Mouse (Mus musculus) embryo, embryonic 10.5 days (tissue): Measurements from ENCODE around the gene Cd247.

Source experiments
- DNase-seq: peaks from one replicate; pipeline ENCODE4 v3.0.0-alpha.2; 2015; ENCODE audit warnings: low spot score

The Cd247 gene

DNA sequence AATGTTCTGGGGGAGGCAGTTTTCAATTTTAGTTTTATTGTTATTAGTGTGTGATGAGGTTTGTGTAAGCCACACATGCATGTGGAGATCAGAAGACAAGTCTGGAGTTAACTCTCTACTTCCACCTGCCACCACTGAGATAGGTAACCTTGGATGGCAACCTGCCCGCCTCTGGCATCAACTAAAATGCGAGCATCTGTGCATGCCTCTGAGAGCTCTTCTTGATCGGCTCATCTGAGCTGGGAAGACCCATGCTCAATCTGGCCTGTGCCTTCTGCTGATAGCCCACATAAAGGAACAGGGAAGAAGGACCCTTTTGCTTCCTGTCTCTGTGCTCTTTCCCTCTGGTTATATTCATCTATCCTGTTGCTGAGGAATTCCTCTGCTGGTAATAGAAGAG lies 121.0 kb downstream of the Cd247 start:
- DNase-seq = no peak

DNA sequence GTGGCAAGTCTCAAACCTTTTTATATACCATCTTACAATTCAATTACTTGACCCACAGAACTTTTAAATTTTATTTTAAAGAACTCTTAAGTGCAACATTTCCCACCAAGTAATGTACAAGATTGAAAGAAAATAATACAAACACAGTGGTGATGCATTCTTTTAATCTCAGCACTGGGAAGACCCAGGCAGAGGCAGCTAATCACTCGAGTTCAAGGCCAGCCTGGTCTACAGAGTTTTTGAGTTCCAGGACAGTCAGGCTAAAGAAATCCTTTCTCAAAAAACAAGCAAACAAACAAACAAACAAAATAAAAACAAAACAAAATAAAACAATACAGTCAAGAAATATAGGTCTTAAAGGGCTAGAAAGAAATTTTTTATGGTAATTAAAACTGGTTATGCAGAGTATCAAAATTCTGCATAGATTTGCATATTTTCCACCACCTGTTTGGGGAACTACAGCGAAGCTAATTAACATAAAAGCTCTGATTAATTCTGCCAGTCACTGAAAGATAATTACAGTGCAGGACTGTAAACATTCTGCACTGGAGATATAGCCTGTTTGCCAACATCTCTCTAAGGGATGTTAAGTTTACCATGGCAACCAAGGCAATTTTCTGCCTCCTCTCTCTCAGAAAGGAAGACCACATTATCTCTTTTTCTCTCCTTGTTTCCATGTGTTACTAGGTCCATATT lies 125.4 kb downstream of the Cd247 start:
- DNase-seq = no peak

DNA sequence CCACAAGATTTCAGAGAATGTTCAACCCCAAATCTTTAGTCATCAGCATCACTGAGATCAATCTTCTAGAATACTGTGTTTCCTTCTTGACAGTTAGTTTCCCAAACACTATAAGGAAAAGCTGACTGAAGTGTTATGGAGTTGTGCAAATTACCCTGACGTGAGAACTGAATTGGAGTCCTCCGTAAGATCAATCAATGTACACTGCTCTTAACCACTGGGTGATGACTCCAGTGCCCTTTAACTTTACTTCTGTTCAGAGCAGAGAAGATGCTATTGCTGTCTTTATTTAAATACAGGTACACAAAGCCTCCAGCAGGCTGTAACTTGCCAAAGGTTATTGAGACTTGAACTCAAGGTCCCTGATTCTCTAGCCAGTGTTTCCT lies 125.9 kb downstream of the Cd247 start:
- no peak for DNase-seq

DNA sequence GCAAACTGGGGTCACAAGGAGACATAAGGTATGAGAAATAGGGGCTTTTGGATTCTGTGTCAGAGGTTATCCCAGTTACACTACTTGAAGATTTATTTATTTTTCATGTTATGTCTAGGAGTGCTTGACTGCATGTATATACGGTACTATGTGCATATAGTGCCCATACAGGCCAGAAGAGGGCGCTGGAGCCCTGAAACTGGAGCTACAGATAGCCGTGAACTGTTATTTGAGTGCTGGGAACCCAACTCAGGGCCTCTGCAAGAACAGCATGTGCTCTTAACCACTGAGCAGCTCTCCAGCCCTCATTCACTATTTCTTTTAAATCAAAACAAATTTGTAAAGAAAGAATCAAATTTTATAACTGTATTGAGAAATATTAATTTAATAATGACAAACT lies 132.5 kb downstream of the Cd247 start:
- DNase-seq = no peak

DNA sequence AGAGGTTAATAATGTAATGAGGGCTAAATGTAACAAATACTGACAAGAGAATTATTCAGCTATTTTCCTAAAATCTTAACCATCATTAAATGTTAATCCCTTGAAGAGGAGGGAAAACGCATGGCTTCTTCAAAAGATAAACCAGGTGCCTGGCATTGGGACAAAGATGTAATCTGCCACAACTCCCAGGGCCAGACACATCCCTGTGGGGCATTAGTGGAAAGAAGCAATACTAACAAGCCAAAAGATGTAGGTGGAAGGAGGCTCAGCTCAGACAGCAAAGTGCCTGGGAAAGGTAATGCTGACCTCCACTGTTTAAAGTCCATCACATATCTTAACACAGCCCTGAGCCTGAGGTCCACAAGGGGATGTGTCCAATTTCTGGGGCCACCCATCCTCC lies 134.0 kb downstream of the Cd247 start:
- DNase-seq = no peak

DNA sequence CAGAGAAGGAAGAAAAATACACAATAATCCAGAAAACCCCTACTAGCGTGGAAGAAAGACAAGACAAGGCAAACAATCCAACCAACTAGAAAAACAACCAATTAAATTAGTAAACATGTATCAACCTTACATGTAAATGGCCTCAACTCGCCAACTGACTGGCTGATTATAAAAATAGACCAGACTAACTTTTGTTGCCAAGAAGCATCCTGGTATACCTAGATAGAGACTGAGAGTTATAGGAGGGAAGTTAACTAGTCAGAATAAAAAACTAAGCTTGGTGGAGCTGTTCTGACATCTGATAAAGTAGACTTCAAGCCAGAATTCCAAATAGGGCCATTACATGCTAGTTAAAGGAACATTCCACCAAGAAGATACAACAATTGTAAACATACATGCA lies 136.7 kb downstream of the Cd247 start:
- DNase-seq = no peak
